Mouse (Mus musculus): ENCODE data around the gene Tnfrsf12a. TPM values are rescaled to one million over a fixed set of nuclear protein-coding genes. Genes with fewer than 3 reads are reported as not detected.

The Tnfrsf12a gene
- polyA plus RNA-seq, 2 experiments = 16.1 to 24.0 TPM

DNA sequence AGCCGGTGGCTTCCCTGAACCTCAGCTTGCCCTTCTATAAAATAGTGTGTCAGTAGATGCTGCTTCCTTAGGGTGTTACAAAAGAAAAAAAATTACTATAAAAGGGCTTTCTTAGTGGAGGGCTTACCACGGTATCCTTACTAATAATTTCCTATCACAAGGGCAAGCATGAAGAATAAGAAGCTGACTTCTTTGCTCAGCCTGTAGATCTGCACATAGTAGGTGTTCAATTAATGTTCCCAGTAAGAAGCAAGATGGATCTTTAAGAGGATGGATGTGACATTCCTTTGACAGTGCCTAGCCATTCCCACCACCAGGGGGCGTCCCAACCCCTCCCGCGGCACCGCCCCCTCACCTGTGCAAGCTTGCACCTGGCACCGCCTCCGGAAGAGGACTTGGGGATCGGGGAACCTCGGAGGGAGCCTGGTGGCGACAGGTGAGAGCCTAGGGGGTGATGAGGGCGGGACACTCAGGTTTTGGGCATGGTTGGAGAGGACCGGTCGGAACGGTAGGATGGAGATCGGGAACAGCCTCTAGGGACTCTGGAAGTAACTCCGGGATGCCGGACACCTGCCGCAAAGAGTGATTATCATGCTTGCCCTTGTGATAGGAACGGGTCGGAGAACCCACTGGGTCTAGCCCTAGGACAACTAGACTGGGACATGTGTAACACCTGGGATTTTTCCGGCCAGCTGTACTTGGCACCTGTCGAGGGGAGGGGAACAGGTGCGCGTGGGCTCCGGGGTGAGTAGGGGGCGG lies 17.0 kb downstream of the Tnfrsf12a start, which contains the start of gene Bicdl2:
TSS of gene Bicdl2 (plus strand) at position 390 of the 759 bp plus-strand sequence.
- Histone ChIP-seq H3K4me1 (ENCODE audit: control insufficient read depth, insufficient read depth, low read length) (no peaks in the 10 kb centered on the region), H3K36me3 (ENCODE audit: control insufficient read depth, insufficient read depth, low read length) (no peaks in the 10 kb centered on the region), H3K9ac (ENCODE audit: low read depth, low read length, severe bottlenecking) (no peak within 1 kb of the TSS), H3K27me3 (ENCODE audit: control insufficient read depth, insufficient read depth, low read length) (peaks cover 35% of the 10 kb centered on the region), H3K4me3 (replicated peaks; ENCODE audit: low read length) (peak within 1 kb of the TSS; percentile 3; the same call in 1 of the 2 replicates), H3K27ac (replicated peaks; ENCODE audit: low read depth, low read length) (no peak within 1 kb of the TSS), H3K9me3 (ENCODE audit: control insufficient read depth, low read length) (no peaks in the 10 kb centered on the region), H3K4me2 (replicated peaks; ENCODE audit: low read depth, low read length, severe bottlenecking) (no peak within 1 kb of the TSS; the same call in 1 of the 2 replicates)
- no peak for DNase-seq (ENCODE audit: low spot score)
- WGBS = 4% methylated on average over 27 of the region's 27 CpGs
- no peak for TF ChIP-seq POLR2A (IDR thresholded peaks at IDR 0.05; ENCODE audit: borderline replicate concordance, extremely low read depth, insufficient read depth, insufficient read length)
- ATAC-seq (ENCODE audit: low FRiP score, low read depth) = no peak

DNA sequence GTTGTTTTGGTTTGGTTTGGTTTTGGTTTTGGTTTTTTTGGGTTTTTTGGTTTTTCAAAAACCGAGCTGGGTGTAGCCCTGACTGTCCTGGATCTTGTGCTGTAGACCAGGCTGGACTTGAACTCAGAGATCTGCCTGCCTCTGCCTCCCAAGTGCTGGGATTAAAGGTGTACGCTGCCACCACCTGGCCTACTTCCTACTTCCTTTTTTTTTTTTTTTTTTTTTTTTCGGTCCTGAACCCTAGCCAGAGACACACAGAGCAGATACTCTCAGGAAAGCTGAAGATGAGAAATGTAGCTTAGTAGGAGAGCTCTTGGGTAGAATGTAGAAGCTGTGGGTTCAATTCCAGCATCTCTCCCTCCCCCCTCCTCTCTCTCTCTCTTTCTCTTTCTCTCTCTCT lies 18.8 kb downstream of the Tnfrsf12a start:
- TF ChIP-seq POLR2A (IDR thresholded peaks at IDR 0.05; ENCODE audit: borderline replicate concordance, extremely low read depth, insufficient read depth, insufficient read length) = no peak
- Histone ChIP-seq H3K4me3 (replicated peaks; ENCODE audit: low read length) (no peak overlapping the region), H3K9ac (ENCODE audit: low read depth, low read length, severe bottlenecking) (no peak overlapping the region), H3K4me1 (ENCODE audit: control insufficient read depth, insufficient read depth, low read length) (no peaks in the 10 kb centered on the region), H3K4me2 (replicated peaks; ENCODE audit: low read depth, low read length, severe bottlenecking) (no peak overlapping the region), H3K9me3 (ENCODE audit: control insufficient read depth, low read length) (no peaks in the 10 kb centered on the region), H3K27ac (replicated peaks; ENCODE audit: low read depth, low read length) (no peak overlapping the region), H3K27me3 (ENCODE audit: control insufficient read depth, insufficient read depth, low read length) (peaks cover 35% of the 10 kb centered on the region), H3K36me3 (ENCODE audit: control insufficient read depth, insufficient read depth, low read length) (no peaks in the 10 kb centered on the region)
- 84% methylated on average over 3 of the region's 3 CpGs for WGBS
- DNase-seq (ENCODE audit: low spot score) (no peak), ATAC-seq (ENCODE audit: low FRiP score, low read depth) (no peak)

DNA sequence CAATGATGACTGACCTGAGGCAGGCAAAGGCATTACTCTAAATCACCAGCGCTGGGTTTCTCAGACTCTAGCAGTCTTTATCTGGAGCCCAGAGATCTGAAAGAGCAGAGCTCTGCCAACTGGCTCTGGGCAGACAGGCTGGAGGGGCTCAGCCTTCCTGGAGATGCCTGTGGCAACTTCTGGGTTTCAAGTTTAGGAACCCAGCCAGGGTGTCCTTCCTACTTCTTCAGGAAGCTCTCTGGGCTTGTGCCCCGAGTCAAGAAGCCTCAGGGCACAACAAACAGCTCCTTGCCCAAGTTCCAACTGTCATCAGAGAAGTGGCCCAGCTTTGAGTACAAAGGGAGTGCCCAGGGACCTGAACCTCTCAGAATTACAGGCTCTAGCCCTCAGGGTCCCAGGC lies 22.9 kb downstream of the Tnfrsf12a start:
- no peak for DNase-seq (ENCODE audit: low spot score)
- no peak overlapping the region for H3K4me2 ChIP-seq (replicated peaks; ENCODE audit: low read depth, low read length, severe bottlenecking)
- H3K4me1 ChIP-seq (ENCODE audit: control insufficient read depth, insufficient read depth, low read length) = no peaks in the 10 kb centered on the region
- no peak overlapping the region for H3K4me3 ChIP-seq (replicated peaks; ENCODE audit: low read length)
- no peak for ATAC-seq (ENCODE audit: low FRiP score, low read depth)
- H3K27ac ChIP-seq (replicated peaks; ENCODE audit: low read depth, low read length) = no peak overlapping the region
- WGBS = 56% methylated on average over 2 of the region's 2 CpGs
- H3K27me3 ChIP-seq (ENCODE audit: control insufficient read depth, insufficient read depth, low read length) = peaks cover under 1% of the 10 kb centered on the region; the same call in 1 of the 2 replicates
- H3K9ac ChIP-seq (ENCODE audit: low read depth, low read length, severe bottlenecking) = no peak overlapping the region
- no peaks in the 10 kb centered on the region for H3K9me3 ChIP-seq (ENCODE audit: control insufficient read depth, low read length)
- H3K36me3 ChIP-seq (ENCODE audit: control insufficient read depth, insufficient read depth, low read length) = no peaks in the 10 kb centered on the region
- TF ChIP-seq POLR2A (IDR thresholded peaks at IDR 0.05; ENCODE audit: borderline replicate concordance, extremely low read depth, insufficient read depth, insufficient read length) = no peak

DNA sequence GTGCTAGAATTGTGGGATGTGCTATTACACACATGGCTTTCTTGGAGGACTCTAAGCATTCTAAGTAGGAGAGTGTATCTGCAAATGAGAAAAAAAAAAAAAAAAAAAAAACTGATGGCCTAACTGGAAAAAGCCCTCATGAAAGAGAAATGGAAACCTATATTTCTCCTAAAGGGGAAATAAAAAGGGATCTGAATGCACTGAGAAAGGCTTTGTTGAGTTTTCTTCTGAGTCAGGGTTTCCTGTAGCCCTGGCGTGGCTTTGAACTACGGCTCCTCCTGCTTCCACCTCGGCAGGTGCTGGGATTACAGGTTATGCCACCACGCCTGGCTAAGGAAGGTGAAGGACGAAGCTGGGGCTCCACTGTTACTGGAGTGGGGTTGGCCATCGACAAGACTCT lies 23.3 kb downstream of the Tnfrsf12a start:
- DNase-seq (ENCODE audit: low spot score) (no peak), ATAC-seq (ENCODE audit: low FRiP score, low read depth) (no peak)
- no peaks in the 10 kb centered on the region for H3K9me3 ChIP-seq (ENCODE audit: control insufficient read depth, low read length)
- H3K9ac ChIP-seq (ENCODE audit: low read depth, low read length, severe bottlenecking) = no peak overlapping the region
- H3K27me3 ChIP-seq (ENCODE audit: control insufficient read depth, insufficient read depth, low read length) = no peaks in the 10 kb centered on the region
- 47% methylated on average over 6 of the region's 6 CpGs for WGBS
- H3K4me3 ChIP-seq (replicated peaks; ENCODE audit: low read length) = no peak overlapping the region
- no peaks in the 10 kb centered on the region for H3K4me1 ChIP-seq (ENCODE audit: control insufficient read depth, insufficient read depth, low read length)
- no peaks in the 10 kb centered on the region for H3K36me3 ChIP-seq (ENCODE audit: control insufficient read depth, insufficient read depth, low read length)
- H3K4me2 ChIP-seq (replicated peaks; ENCODE audit: low read depth, low read length, severe bottlenecking) = no peak overlapping the region
- no peak overlapping the region for H3K27ac ChIP-seq (replicated peaks; ENCODE audit: low read depth, low read length)
- TF ChIP-seq POLR2A (IDR thresholded peaks at IDR 0.05; ENCODE audit: borderline replicate concordance, extremely low read depth, insufficient read depth, insufficient read length) = no peak

DNA sequence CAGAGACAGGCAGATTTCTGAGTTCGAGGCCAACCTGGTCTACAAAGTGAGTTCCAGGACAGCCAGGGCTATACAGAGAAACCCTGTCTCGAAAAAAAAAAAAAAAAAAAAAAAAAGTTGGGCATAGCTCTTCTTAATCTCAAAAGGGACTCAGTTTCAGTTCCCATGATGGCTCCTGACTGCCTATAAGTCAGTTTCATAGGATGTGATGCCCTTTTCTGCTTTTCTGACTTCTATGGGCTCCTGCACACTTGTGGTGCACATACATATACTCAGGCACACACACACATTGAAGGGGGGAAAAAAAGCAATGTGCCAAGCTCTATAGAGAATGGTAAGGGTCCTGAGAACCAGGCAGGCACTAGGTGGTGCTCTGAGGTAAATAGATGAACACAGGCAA lies 23.9 kb downstream of the Tnfrsf12a start:
- Histone ChIP-seq H3K9ac (ENCODE audit: low read depth, low read length, severe bottlenecking) (no peak overlapping the region), H3K9me3 (ENCODE audit: control insufficient read depth, low read length) (no peaks in the 10 kb centered on the region), H3K4me2 (replicated peaks; ENCODE audit: low read depth, low read length, severe bottlenecking) (no peak overlapping the region), H3K27ac (replicated peaks; ENCODE audit: low read depth, low read length) (no peak overlapping the region), H3K4me3 (replicated peaks; ENCODE audit: low read length) (no peak overlapping the region), H3K36me3 (ENCODE audit: control insufficient read depth, insufficient read depth, low read length) (no peaks in the 10 kb centered on the region), H3K27me3 (ENCODE audit: control insufficient read depth, insufficient read depth, low read length) (no peaks in the 10 kb centered on the region), H3K4me1 (ENCODE audit: control insufficient read depth, insufficient read depth, low read length) (no peaks in the 10 kb centered on the region)
- WGBS = 70% methylated on average over 2 of the region's 2 CpGs
- TF ChIP-seq POLR2A (IDR thresholded peaks at IDR 0.05; ENCODE audit: borderline replicate concordance, extremely low read depth, insufficient read depth, insufficient read length) = no peak
- DNase-seq (ENCODE audit: low spot score) = no peak
- ATAC-seq (ENCODE audit: low FRiP score, low read depth) = no peak

Measured in limb, embryonic 14.5 days (tissue).